Mouse (Mus musculus) ES-E14 (cell line): Measurements from ENCODE around the gene Pinlyp. TPM values are rescaled to one million over a fixed set of nuclear protein-coding genes. Genes with fewer than 3 reads are reported as not detected.

ENCODE experiments used
- DNase-seq: peaks from one replicate; pipeline ENCODE4 v3.0.0-alpha.2; 2013; ENCODE audit warnings: low read depth, low spot score
- H3K27ac ChIP-seq: 2 replicates; pipeline ENCODE4 v1.5.1; 2012; ENCODE audit warnings: low read depth, mild to moderate bottlenecking, low read length, moderate library complexity, mixed read lengths; ENCODE audit not compliant: poor library complexity, insufficient read depth, severe bottlenecking
- H3K36me3 ChIP-seq: 2 replicates; pipeline ENCODE4 v1.6.1; 2012; ENCODE audit warnings: mild to moderate bottlenecking, low read length, moderate library complexity, mixed read lengths; ENCODE audit not compliant: control insufficient read depth, poor library complexity, insufficient read depth, severe bottlenecking
- H3K4me1 ChIP-seq, 2 experiments: fragments of 150-350 bp in 1 of 2; sonication (generic) in 1 of 2; 2 replicates each; pipeline ENCODE4 v1.6.1; 2012; ENCODE audit warnings: low read length in 2 of 2, mild to moderate bottlenecking in 1 of 2, mixed read lengths in 1 of 2; ENCODE audit not compliant: control insufficient read depth in 2 of 2, insufficient read depth in 2 of 2, poor library complexity in 1 of 2
- H3K4me3 ChIP-seq, 2 experiments: fragments of 150-350 bp in 1 of 2; sonication (generic) in 1 of 2; 2 replicates each; pipeline ENCODE4 v1.5.1; 2012; ENCODE audit warnings: low read length in 2 of 2, low read depth in 1 of 2, mild to moderate bottlenecking in 1 of 2, mixed read lengths in 1 of 2; ENCODE audit not compliant: insufficient read depth in 1 of 2, poor library complexity in 1 of 2, severe bottlenecking in 1 of 2
- H3K9ac ChIP-seq: 2 replicates; pipeline ENCODE4 v1.6.1; 2012; ENCODE audit warnings: low read depth, mild to moderate bottlenecking, low read length, mixed read lengths; ENCODE audit not compliant: poor library complexity, insufficient read depth, severe bottlenecking
- H3K9me3 ChIP-seq: fragments of 150-350 bp; sonication (generic); 2 replicates; pipeline ENCODE4 v1.6.1; 2012; ENCODE audit warnings: low read depth, mild to moderate bottlenecking, low read length; ENCODE audit not compliant: control insufficient read depth, insufficient read depth
- CHD2 ChIP-seq: IDR thresholded peaks from 2 replicates; pipeline ENCODE4 v1.6.1; 2014; ENCODE audit warnings: mild to moderate bottlenecking, low read depth, low read length, inconsistent platforms
- HCFC1 ChIP-seq: IDR thresholded peaks from 2 replicates; pipeline ENCODE4 v1.6.1; 2012; ENCODE audit warnings: low read length, inconsistent platforms, borderline replicate concordance; ENCODE audit not compliant: insufficient read depth
- MAFK ChIP-seq: IDR thresholded peaks from 2 replicates; pipeline ENCODE4 v1.6.1; 2014; ENCODE audit warnings: mild to moderate bottlenecking, low read depth, low read length, inconsistent platforms; ENCODE audit not compliant: insufficient read depth
- ZC3H11A ChIP-seq: IDR thresholded peaks from 2 replicates; pipeline ENCODE4 v1.6.1; 2012; ENCODE audit warnings: low read depth, mild to moderate bottlenecking, inconsistent platforms, low read length, borderline replicate concordance
- ZNF384 ChIP-seq: IDR thresholded peaks from 2 replicates; pipeline ENCODE4 v1.6.1; 2012; ENCODE audit warnings: low read depth, low read length, inconsistent platforms
- in situ Hi-C, 2 experiments: fragments of 600-800 bp; cut with MboI; formaldehyde crosslinking; loops; one replicate each; pipeline ENCODE4 v1.15.1; 2025; ENCODE audit warnings: low sequenced_read_pairs in 2 of 2, inconsistent platforms in 1 of 2; ENCODE audit not compliant: unreplicated experiment in 2 of 2
- total RNA-seq: library from RNA; depleted of rRNA; stranded (reverse); fragments of 300-350 nt; gene quantifications from 2 replicates; pipeline ENCODE4 v1.2.3, GENCODE M21; 2012

The Pinlyp gene
- total RNA-seq, 1 experiment = not detected

GRCm38 (mm10) chr7:24538701-24539100 lies 7.2 kb downstream of the Pinlyp start:
- in situ Hi-C loops = no loop called here
- Histone ChIP-seq H3K4me3 (no peak overlapping the region), H3K36me3 (no peaks in the 10 kb centered on the region), H3K9ac (no peak overlapping the region), H3K27ac (no peak overlapping the region), H3K9me3 (no peaks in the 10 kb centered on the region), H3K4me1 (peaks cover 2% of the 10 kb centered on the region in 2 experiments; a peak in 1 of 4 replicates)
- no peak for DNase-seq
- no peak for TF ChIP-seq HCFC1
- no peak for TF ChIP-seq ZNF384
- no peak for TF ChIP-seq MAFK
- no peak for TF ChIP-seq ZC3H11A
- no peak for TF ChIP-seq CHD2

DNA sequence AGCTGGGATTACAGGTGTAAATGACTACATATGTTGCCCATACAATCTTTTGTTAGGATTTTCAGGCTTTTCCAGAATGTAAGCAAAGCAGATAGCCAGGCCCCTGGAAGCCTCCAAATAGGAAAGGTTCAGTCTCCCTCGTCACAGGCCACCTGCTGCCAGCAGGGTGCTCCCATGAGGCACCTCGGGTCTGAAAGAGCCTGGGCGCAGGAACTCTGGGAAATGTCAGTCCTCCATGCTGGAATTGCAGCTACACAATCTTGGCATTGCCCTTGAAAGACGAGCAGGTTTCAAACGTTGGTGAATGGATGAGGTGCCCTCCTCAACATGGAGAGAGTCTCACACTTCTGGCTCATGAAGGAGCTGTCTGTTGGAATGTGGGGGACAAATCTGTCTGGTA lies 7.8 kb downstream of the Pinlyp start:
- Histone ChIP-seq H3K36me3 (no peaks in the 10 kb centered on the region), H3K9me3 (no peaks in the 10 kb centered on the region), H3K4me1 (peaks cover 2 to 4% of the 10 kb centered on the region in 2 experiments; a peak in 1 of 4 replicates), H3K27ac (no peak overlapping the region), H3K9ac (no peak overlapping the region), H3K4me3 (no peak overlapping the region)
- in situ Hi-C loops = no loop called here
- TF ChIP-seq MAFK (no peak), CHD2 (no peak), HCFC1 (no peak), ZNF384 (no peak), ZC3H11A (no peak)
- no peak for DNase-seq

- Histone ChIP-seq H3K36me3 (no peaks in the 10 kb centered on the region), H3K4me3 (no peak overlapping the region), H3K27ac (no peak overlapping the region), H3K9me3 (no peaks in the 10 kb centered on the region), H3K4me1 (peaks cover 2 to 4% of the 10 kb centered on the region in 2 experiments; a peak in 1 of 4 replicates), H3K9ac (no peak overlapping the region; the same call in 1 of the 2 replicates)
- DNase-seq = no peak
- in situ Hi-C loops = no loop called here
- TF ChIP-seq MAFK = no peak
- no peak for TF ChIP-seq ZNF384
- no peak for TF ChIP-seq HCFC1
- TF ChIP-seq CHD2 = no peak
- no peak for TF ChIP-seq ZC3H11A
Measured at GRCm38 (mm10) chr7:24537591-24537990, 8.3 kb downstream of the Pinlyp start.

- Histone ChIP-seq H3K27ac (no peak overlapping the region), H3K9me3 (no peaks in the 10 kb centered on the region), H3K36me3 (no peaks in the 10 kb centered on the region), H3K4me3 (no peak overlapping the region), H3K9ac (no peak overlapping the region), H3K4me1 (peaks cover 2 to 4% of the 10 kb centered on the region in 2 experiments; a peak in 1 of 4 replicates)
- no peak for DNase-seq
- TF ChIP-seq MAFK (no peak), CHD2 (no peak), HCFC1 (no peak), ZC3H11A (no peak), ZNF384 (no peak)
- in situ Hi-C loops = no loop called here
Measured at GRCm38 (mm10) chr7:24537081-24537480, 8.8 kb downstream of the Pinlyp start.

DNA sequence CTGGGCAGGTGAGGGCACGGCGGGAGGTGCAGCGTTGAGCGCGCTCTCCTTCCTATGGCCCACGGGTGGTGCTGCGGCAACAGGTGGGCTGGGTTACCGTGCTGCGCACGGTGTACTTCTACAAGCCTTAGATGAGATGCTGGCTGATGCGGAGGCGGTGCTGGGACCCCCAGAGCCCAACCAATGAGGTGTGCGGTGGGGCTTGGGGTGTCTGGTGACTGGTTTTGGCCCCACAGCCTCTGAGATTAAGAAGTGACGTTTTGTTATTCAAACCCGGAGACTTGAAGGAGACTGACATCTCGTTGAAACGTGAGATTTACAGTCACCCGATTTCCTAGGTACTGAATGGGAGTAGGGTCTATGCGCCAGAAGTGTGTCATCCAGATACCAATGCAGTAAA lies 11.6 kb downstream of the Pinlyp start:
- Histone ChIP-seq H3K36me3 (no peaks in the 10 kb centered on the region), H3K9me3 (no peaks in the 10 kb centered on the region), H3K9ac (peak overlapping the region; percentile 51), H3K27ac (no peak overlapping the region), H3K4me3 (peak overlapping the region; percentile 61 to 69), H3K4me1 (peaks cover 2 to 4% of the 10 kb centered on the region in 2 experiments; a peak in 1 of 4 replicates)
- DNase-seq = no peak
- in situ Hi-C loops = no loop called here
- TF ChIP-seq CHD2 = no peak
- no peak for TF ChIP-seq ZC3H11A
- TF ChIP-seq ZNF384 = no peak
- TF ChIP-seq HCFC1 = no peak
- TF ChIP-seq MAFK = no peak
